Mouse (Mus musculus): ENCODE measurements at regions not wholly inside any gene's neighbourhood (a gene's known extent, or its start where the extent isn't known, plus 50 kb on each side); places are given as distances from the start of the nearest gene placed in this dataset.
A peak's percentile ranks its signal among the peaks of the same experiment; 100 is the strongest.
"Not testable (repeated sequence)": the region's sequence is repeated elsewhere in the genome, so short reads cannot be mapped to it uniquely, and the experiment has no call there.

DNA sequence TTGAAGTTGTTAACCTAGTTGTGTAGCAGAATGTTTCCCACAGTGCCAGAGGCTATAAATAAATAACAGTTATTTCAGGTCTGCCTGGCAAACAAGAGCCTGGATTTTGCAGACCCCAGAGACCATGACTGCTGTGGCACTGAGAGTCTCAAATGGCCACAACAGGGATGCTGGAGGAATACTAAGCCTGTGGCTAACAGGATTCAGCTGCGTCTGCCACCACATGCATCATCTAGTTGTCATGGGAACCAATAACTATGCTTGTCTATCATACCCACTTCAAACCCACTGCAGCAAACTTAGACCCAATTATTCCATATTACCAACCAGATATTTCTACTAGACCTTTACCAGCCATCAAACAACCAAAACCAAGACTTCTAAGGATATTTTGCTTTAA lies 385.4 kb downstream of the Mat2b start:
- Histone ChIP-seq H3K4me1 (no peaks in the 10 kb centered on the region), H3K4me3 (no peak overlapping the region), H3K36me3 (no peaks in the 10 kb centered on the region), H3K27me3 (no peaks in the 10 kb centered on the region), H3K4me2 (no peak overlapping the region), H3K9me3 (no peaks in the 10 kb centered on the region), H3K27ac (no peak overlapping the region), H3K9ac (no peak overlapping the region)
- WGBS = 48% methylated on average over 1 of the region's 1 CpGs
- no peak for ATAC-seq (ENCODE audit: borderline replicate concordance, extremely low read depth, low FRiP score, low TSS enrichment)

DNA sequence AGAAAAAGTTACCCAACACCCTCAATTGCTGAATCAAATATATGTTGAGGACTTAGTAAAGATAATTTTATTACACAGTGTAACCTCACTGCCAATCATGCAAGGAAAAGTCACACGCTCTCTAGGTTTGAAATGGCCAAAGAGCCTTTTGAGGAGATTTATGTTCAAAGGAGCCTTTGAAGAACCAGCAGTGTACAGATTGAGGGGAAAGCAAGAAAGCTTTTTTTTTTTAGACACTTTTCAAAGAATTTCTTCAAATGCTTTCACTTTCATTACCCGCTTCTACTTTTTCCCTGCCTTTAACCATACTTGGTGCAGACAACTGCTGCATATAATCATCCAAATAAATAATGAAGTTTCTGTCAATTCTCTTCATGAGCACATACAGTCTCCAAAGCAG lies 392.4 kb downstream of the Mat2b start:
- 75% methylated on average over 2 of the region's 2 CpGs for WGBS
- ATAC-seq (ENCODE audit: borderline replicate concordance, extremely low read depth, low FRiP score, low TSS enrichment) = no peak

DNA sequence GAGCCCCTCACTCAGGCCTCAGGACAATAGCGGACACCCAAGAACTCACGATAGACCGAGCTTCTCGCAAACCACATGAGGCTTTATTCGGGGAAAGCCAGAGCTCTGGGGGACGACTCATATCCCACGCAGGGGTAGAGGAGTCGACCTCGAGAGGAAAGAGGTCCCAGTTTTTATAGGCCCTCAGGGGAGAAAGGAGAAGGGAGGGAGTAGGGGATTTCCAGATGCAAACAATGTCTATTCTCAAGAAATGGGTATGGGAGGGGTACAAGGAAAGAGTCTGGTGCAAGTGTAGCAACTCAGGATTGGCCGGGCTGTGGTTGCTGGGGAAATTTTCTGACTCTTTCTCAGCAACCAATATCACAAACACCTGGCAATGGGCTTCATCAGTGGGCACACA lies 395.0 kb downstream of the Mat2b start:
- ATAC-seq (ENCODE audit: borderline replicate concordance, extremely low read depth, low FRiP score, low TSS enrichment); H3K4me3 ChIP-seq; H3K4me1 ChIP-seq; H3K9me3 ChIP-seq; H3K36me3 ChIP-seq; H3K27ac ChIP-seq; H3K9ac ChIP-seq; H3K27me3 ChIP-seq; H3K4me2 ChIP-seq: not testable (repeated sequence)
- 82% methylated on average over 10 of the region's 10 CpGs for WGBS

More for the DNA sequence above, 392.4 kb downstream of the Mat2b start:
- H3K9me3 ChIP-seq = no peaks in the 10 kb centered on the region
- H3K36me3 ChIP-seq = no peaks in the 10 kb centered on the region
- H3K27ac ChIP-seq = no peak overlapping the region
- H3K4me2 ChIP-seq = no peak overlapping the region
- H3K9ac ChIP-seq = no peak overlapping the region
- H3K4me1 ChIP-seq = no peaks in the 10 kb centered on the region
- no peaks in the 10 kb centered on the region for H3K27me3 ChIP-seq
- no peak overlapping the region for H3K4me3 ChIP-seq

DNA sequence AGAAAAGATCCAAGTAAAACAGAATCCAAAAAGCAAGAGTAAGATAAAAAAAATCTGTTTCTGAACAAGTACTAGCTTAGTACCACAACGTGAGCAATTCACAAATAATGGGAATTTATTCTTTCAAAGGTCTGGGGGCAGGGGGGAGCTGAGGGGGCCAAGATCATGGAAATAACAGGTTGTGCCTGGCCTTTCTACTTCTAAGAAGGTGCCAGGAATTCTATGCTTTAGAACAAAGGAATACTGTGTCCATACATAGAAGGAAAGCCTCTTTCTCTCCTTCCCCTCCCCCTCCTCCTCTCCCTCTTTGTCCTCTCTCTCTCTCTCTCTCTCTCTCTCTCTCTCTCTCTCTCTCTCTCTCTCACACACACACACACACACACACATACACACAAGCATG lies 408.1 kb downstream of the Mat2b start:
- no peaks in the 10 kb centered on the region for H3K27me3 ChIP-seq
- H3K4me2 ChIP-seq = no peak overlapping the region
- no peaks in the 10 kb centered on the region for H3K9me3 ChIP-seq
- no peaks in the 10 kb centered on the region for H3K36me3 ChIP-seq
- no peak overlapping the region for H3K27ac ChIP-seq
- no peaks in the 10 kb centered on the region for H3K4me1 ChIP-seq
- ATAC-seq (ENCODE audit: borderline replicate concordance, extremely low read depth, low FRiP score, low TSS enrichment) = no peak
- WGBS = 77% methylated on average over 1 of the region's 1 CpGs
- no peak overlapping the region for H3K4me3 ChIP-seq
- H3K9ac ChIP-seq = no peak overlapping the region

DNA sequence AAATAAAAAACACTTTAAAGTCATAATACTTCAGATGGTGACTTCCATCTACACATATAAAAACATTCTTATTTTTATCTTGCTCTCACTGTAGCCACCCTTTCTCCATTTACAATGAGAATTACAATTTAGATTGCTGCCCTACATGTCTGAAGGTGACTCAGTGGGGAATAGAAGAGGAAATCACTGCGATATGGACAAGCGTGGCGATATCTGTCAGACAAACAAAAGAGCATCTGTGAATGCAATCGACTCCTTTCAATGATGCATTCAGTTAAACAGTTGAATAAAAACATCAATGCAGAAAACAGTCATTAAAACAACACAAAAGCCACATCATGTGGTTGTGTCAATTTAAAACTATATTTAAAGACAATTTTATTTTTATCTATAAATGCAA lies 408.6 kb downstream of the Mat2b start:
- no peaks in the 10 kb centered on the region for H3K36me3 ChIP-seq
- WGBS = 87% methylated on average over 4 of the region's 4 CpGs
- no peak overlapping the region for H3K4me2 ChIP-seq
- H3K27ac ChIP-seq = no peak overlapping the region
- H3K4me1 ChIP-seq = no peaks in the 10 kb centered on the region
- H3K27me3 ChIP-seq = no peaks in the 10 kb centered on the region
- no peak for ATAC-seq (ENCODE audit: borderline replicate concordance, extremely low read depth, low FRiP score, low TSS enrichment)
- no peak overlapping the region for H3K4me3 ChIP-seq
- no peaks in the 10 kb centered on the region for H3K9me3 ChIP-seq
- H3K9ac ChIP-seq = no peak overlapping the region

DNA sequence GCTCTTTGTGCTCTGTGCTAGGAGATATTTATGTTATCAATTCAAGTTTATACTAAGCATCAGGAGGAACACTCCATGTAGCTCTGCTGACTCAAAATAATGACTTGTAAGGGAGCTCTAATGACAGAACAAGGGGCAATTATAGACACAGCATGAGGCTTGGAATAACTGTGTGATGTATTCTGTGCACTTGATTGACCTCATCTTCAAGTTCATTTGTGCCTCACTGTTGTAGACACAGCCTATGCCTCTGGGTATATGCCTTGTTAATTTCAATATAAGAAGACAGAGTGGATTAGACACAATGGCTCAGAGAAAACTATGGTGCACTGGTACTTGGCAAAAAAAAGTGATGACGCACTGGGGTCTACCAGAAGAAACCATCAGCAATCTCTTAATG lies 418.3 kb downstream of the Mat2b start:
- H3K4me2 ChIP-seq = no peak overlapping the region

DNA sequence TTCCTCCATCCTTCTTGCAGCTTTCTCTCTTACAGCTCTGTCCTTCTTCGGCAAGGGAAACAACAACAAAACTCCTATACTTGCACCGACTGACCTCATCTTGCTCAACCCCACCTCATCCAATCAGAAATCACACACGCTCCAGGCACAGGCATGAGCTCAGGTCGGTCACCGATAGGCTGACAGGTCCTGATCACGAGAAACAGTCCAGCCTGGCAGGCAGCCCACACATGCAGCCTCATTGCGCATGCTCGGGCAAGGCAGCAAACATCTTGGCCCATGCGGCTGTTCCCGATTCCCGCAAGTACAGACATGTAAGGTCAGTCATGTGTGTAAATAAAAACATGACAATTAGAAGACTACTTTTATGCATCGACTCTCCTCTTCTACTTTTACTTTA lies 441.9 kb downstream of the Mat2b start:
- no peak for ATAC-seq (ENCODE audit: borderline replicate concordance, extremely low read depth, low FRiP score, low TSS enrichment)

More for the DNA sequence above, 418.3 kb downstream of the Mat2b start:
- no peaks in the 10 kb centered on the region for H3K27me3 ChIP-seq
- H3K36me3 ChIP-seq = no peaks in the 10 kb centered on the region
- ATAC-seq (ENCODE audit: borderline replicate concordance, extremely low read depth, low FRiP score, low TSS enrichment) = no peak
- no peak overlapping the region for H3K4me3 ChIP-seq
- WGBS = 82% methylated on average over 1 of the region's 1 CpGs
- no peak overlapping the region for H3K9ac ChIP-seq
- no peaks in the 10 kb centered on the region for H3K4me1 ChIP-seq
- no peaks in the 10 kb centered on the region for H3K9me3 ChIP-seq
- no peak overlapping the region for H3K27ac ChIP-seq

DNA sequence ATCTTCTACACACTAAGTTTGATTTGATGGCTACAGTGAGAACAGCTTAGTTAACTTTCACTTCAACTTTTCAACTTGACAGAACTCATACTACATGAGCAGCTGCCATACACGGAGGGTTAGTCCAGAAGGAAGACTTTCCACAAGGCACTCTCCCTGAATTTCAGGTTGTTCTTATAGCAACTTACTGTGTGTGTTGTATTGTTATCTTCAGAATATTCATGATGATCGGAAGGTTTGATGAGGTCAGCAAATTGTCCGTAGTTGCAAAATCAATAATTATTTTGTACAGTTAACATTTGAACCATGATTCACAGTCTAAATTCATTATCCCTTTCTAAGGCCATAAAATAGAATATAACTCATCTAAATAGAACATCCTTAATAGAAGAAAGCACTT lies 442.6 kb downstream of the Mat2b start:
- WGBS = 87% methylated on average over 3 of the region's 3 CpGs
- Histone ChIP-seq H3K4me1 (no peaks in the 10 kb centered on the region), H3K27ac (no peak overlapping the region), H3K4me3 (no peak overlapping the region), H3K36me3 (no peaks in the 10 kb centered on the region), H3K9me3 (no peaks in the 10 kb centered on the region), H3K27me3 (no peaks in the 10 kb centered on the region), H3K4me2 (no peak overlapping the region), H3K9ac (no peak overlapping the region)
- no peak for ATAC-seq (ENCODE audit: borderline replicate concordance, extremely low read depth, low FRiP score, low TSS enrichment)

More for the DNA sequence above, 441.9 kb downstream of the Mat2b start:
- Histone ChIP-seq H3K4me2 (no peak overlapping the region), H3K27me3 (no peaks in the 10 kb centered on the region), H3K9me3 (no peaks in the 10 kb centered on the region), H3K9ac (no peak overlapping the region), H3K4me1 (no peaks in the 10 kb centered on the region), H3K36me3 (no peaks in the 10 kb centered on the region), H3K4me3 (no peak overlapping the region), H3K27ac (no peak overlapping the region)
- 74% methylated on average over 12 of the region's 12 CpGs for WGBS

DNA sequence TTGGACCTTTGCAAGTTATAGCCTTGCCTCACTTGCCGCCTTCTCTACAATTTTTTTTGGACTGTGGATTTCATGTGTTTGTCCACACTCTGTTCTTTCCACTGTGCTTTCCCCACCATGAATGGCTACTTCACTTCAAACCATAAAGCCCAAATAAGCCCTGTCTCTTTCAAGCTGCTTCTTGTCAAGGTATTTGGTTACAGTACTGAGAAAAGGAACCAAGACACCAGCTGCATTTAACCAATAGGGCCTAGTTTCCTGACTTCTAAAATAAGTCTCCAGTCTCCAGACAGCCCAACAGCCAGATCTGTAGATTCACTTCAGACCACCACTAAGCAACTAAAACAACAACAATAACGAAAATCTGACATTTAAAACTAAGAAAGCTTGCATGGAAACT lies 443.9 kb downstream of the Mat2b start:
- Histone ChIP-seq H3K36me3 (no peaks in the 10 kb centered on the region), H3K27me3 (no peaks in the 10 kb centered on the region), H3K9me3 (no peaks in the 10 kb centered on the region), H3K27ac (no peak overlapping the region), H3K4me3 (no peak overlapping the region), H3K4me1 (no peaks in the 10 kb centered on the region), H3K9ac (no peak overlapping the region), H3K4me2 (no peak overlapping the region)
- WGBS = 78% methylated on average over 2 of the region's 2 CpGs
- no peak for ATAC-seq (ENCODE audit: borderline replicate concordance, extremely low read depth, low FRiP score, low TSS enrichment)

DNA sequence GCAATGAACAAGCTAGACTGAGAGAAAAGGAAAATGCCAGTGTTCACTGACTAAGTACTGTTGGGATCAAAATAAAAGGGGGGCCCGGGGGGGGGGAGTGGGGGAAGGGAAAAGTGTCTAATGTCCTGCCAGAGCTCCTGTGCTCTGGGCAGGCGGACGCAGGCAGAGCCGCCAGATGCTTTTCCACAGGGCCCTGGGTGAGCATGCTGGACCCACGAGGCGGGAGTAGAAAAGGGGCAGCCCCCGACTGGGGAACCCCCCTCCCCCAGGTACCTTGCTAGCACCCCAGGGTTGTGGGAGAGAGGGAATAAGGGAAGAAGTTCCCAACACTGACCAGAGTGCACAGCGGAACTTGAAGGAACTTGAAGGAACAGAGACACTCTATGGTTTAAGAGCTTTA lies 478.6 kb downstream of the Mat2b start:
- no peak overlapping the region for H3K27ac ChIP-seq
- H3K9me3 ChIP-seq = no peaks in the 10 kb centered on the region
- no peaks in the 10 kb centered on the region for H3K4me1 ChIP-seq
- no peak overlapping the region for H3K4me3 ChIP-seq
- no peaks in the 10 kb centered on the region for H3K36me3 ChIP-seq
- no peaks in the 10 kb centered on the region for H3K27me3 ChIP-seq
- 46% methylated on average over 8 of the region's 8 CpGs for WGBS
- no peak overlapping the region for H3K9ac ChIP-seq
- 0 out of 2 replicates have a peak, but pooled peaks have one; percentile 35 for ATAC-seq (ENCODE audit: borderline replicate concordance, extremely low read depth, low FRiP score, low TSS enrichment)
- H3K4me2 ChIP-seq = no peak overlapping the region
